18 mouse cellular contexts compared by ENCODE assay signal in genomic region chr1:181742251-181742885, GRCm38 (mm10).
A peak's percentile ranks its signal among the peaks of the same experiment; 100 is the strongest.
DNase-seq lines count a peak whose midpoint lies in the region; ATAC-seq and TF ChIP-seq lines count a peak whose summit lies in the region.
"Had no signal": no experiment of that assay in that cellular context is flagged by ENCODE, and none has a peak within 500 bp of the region (broad histone marks: within the 10 kb centered on the region; RNA-seq: fewer than 3 reads in every experiment).

No protein-coding gene starts in this region.

- no peak overlapping the region for H3K4me2 ChIP-seq in hindbrain, embryonic 15.5 days
- no peak overlapping the region for H3K4me2 ChIP-seq in hindbrain, embryonic 14.5 days (replicated peaks)
- H3K4me2 ChIP-seq: heart, embryonic 12.5 days had no signal

- peak; percentile 42; the same call in 1 of the 2 replicates for ATAC-seq in hindbrain, embryonic 15.5 days (ENCODE audit: low FRiP score, low read depth)
- ATAC-seq in hindbrain, embryonic 14.5 days (ENCODE audit: low FRiP score): no peak
- ATAC-seq: CD4-positive, CD25-positive, alpha-beta regulatory T cell, adult 4 months; inflammation-experienced regulatory T-cells, adult 6 months; lung, postnatal 0 days had no signal

- no peaks in the 10 kb centered on the region for H3K27me3 ChIP-seq in hindbrain, embryonic 15.5 days
- no peaks in the 10 kb centered on the region for H3K27me3 ChIP-seq in hindbrain, embryonic 14.5 days (ENCODE audit: control insufficient read depth, insufficient read depth, low read length)
- H3K27me3 ChIP-seq: heart, embryonic 12.5 days had no signal

- H3K4me1 ChIP-seq in hindbrain, embryonic 15.5 days (replicated peaks): 0 out of 2 replicates have a peak, but pooled peaks cover 5% of the 10 kb centered on the region
- H3K4me1 ChIP-seq in hindbrain, embryonic 14.5 days (replicated peaks; ENCODE audit: control insufficient read depth, insufficient read depth, low read length): no peaks in the 10 kb centered on the region
- H3K4me1 ChIP-seq: heart, embryonic 12.5 days had no signal

- H3K27ac ChIP-seq in hindbrain, embryonic 15.5 days (replicated peaks): no peak overlapping the region
- no peak overlapping the region for H3K27ac ChIP-seq in hindbrain, embryonic 14.5 days
- H3K27ac ChIP-seq: liver, embryonic 14.5 days had no signal

- H3K9ac ChIP-seq in hindbrain, embryonic 15.5 days: no peak overlapping the region
- H3K9ac ChIP-seq in hindbrain, embryonic 14.5 days: no peak overlapping the region
- H3K9ac ChIP-seq: heart, embryonic 12.5 days; liver, embryonic 14.5 days had no signal

- H3K9me3 ChIP-seq in hindbrain, embryonic 15.5 days: no peaks in the 10 kb centered on the region
- no peaks in the 10 kb centered on the region for H3K9me3 ChIP-seq in hindbrain, embryonic 14.5 days (ENCODE audit: control insufficient read depth, low read length)
- H3K9me3 ChIP-seq: heart, embryonic 12.5 days had no signal

- no peaks in the 10 kb centered on the region for H3K36me3 ChIP-seq in hindbrain, embryonic 15.5 days
- H3K36me3 ChIP-seq in hindbrain, embryonic 14.5 days (replicated peaks; ENCODE audit: control insufficient read depth, insufficient read depth): no peaks in the 10 kb centered on the region
- H3K36me3 ChIP-seq: heart, embryonic 12.5 days had no signal

- no peak for TF ChIP-seq CTCF in brain, embryonic 14.5 days (IDR thresholded peaks at IDR 0.05; ENCODE audit: borderline replicate concordance, extremely low read depth, insufficient read depth, insufficient read length)

- DNase-seq in hindbrain, embryonic 14.5 days (ENCODE audit: low spot score): no peak
- peak; percentile 39 for DNase-seq in 3T3-L1 (ENCODE audit: low read depth, low spot score)
- peak; percentile 78 for DNase-seq in ES-CJ7 (ENCODE audit: low read depth, low spot score)
- DNase-seq in brain, embryonic 14.5 days (ENCODE audit: low read depth): peak; percentile 40
- no peak for DNase-seq in kidney, postnatal 10 days
- DNase-seq in frontal cortex, postnatal 14 days (ENCODE audit: low spot score in 2 of 2): no peak
- DNase-seq: adrenal gland, postnatal 25 days; cerebellum, adult 9-11 months; kidney, adult 9 months; kidney, postnatal 4 days; right cerebral cortex, postnatal 25 days; thymus, postnatal 36 days had no signal

- WGBS in hindbrain, embryonic 15.5 days: 27% methylated on average over 4 of the region's 4 CpGs
- 36% methylated on average over 4 of the region's 4 CpGs for WGBS in hindbrain, embryonic 14.5 days

- TF ChIP-seq POLR2A in brain, embryonic 14.5 days (IDR thresholded peaks at IDR 0.05; ENCODE audit: borderline replicate concordance, extremely low read depth, insufficient read depth, insufficient read length, poor library complexity, severe bottlenecking): no peak

- H3K4me3 ChIP-seq in hindbrain, embryonic 15.5 days: no peak overlapping the region
- H3K4me3 ChIP-seq in hindbrain, embryonic 14.5 days (replicated peaks; ENCODE audit: low read length): no peak overlapping the region
- H3K4me3 ChIP-seq: heart, embryonic 12.5 days had no signal

Comparison
In these comparisons a context has a peak if more than half of its experiments do, and no peak if none do; other contexts are left out.
1. DNase-seq: peak in 3T3-L1 (single experiment), ES-CJ7 (single experiment) and brain, embryonic 14.5 days (single experiment); none in hindbrain, embryonic 14.5 days (single experiment), kidney, postnatal 10 days (single experiment) and frontal cortex, postnatal 14 days (0 of 2).